10 mouse cellular contexts compared by ENCODE assay signal in genomic region chrX:36987851-36988250, GRCm38 (mm10). TPM values are rescaled to one million over a fixed set of nuclear protein-coding genes. Genes with fewer than 3 reads are reported as not detected.
A peak's percentile ranks its signal among the peaks of the same experiment; 100 is the strongest.
DNase-seq lines count a peak whose midpoint lies in the region; ATAC-seq and TF ChIP-seq lines count a peak whose summit lies in the region.
"Had no signal": no experiment of that assay in that cellular context is flagged by ENCODE, and none has a peak within 500 bp of the region (broad histone marks: within the 10 kb centered on the region; RNA-seq: fewer than 3 reads in every experiment).

No protein-coding gene starts in this region.

- no peak for TF ChIP-seq CTCF in intestine, postnatal 0 days (IDR thresholded peaks at IDR 0.05; ENCODE audit: low read depth)
- TF ChIP-seq CTCF in cortical plate, adult 2 months (IDR thresholded peaks at IDR 0.05; ENCODE audit: extremely low read depth, insufficient read depth, low read length) = no peak

- no peak for TF ChIP-seq POLR2A in cortical plate, adult 2 months (IDR thresholded peaks at IDR 0.05; ENCODE audit: extremely low read depth, insufficient read depth, low read length)

- no peak for ATAC-seq in intestine, embryonic 14.5 days (replicated peaks; ENCODE audit: low FRiP score, low TSS enrichment, low read depth)
- no peak for ATAC-seq in intestine, postnatal 0 days
- ATAC-seq in hindbrain, embryonic 14.5 days (ENCODE audit: low FRiP score) = no peak
- ATAC-seq in midbrain, embryonic 15.5 days (replicated peaks) = no peak

- no peaks in the 10 kb centered on the region for H3K27me3 ChIP-seq in intestine, embryonic 14.5 days (replicated peaks; ENCODE audit: control insufficient read depth, insufficient read depth, low read length)
- H3K27me3 ChIP-seq in intestine, postnatal 0 days (replicated peaks; ENCODE audit: control insufficient read depth, insufficient read depth, low read length) = no peaks in the 10 kb centered on the region
- H3K27me3 ChIP-seq in hindbrain, embryonic 14.5 days (ENCODE audit: control insufficient read depth, insufficient read depth, low read length) = no peaks in the 10 kb centered on the region
- no peaks in the 10 kb centered on the region for H3K27me3 ChIP-seq in midbrain, embryonic 15.5 days (replicated peaks)

- H3K36me3 ChIP-seq in intestine, embryonic 14.5 days (ENCODE audit: control insufficient read depth, insufficient read depth, low read length) = no peaks in the 10 kb centered on the region
- H3K36me3 ChIP-seq in intestine, postnatal 0 days (ENCODE audit: control insufficient read depth, insufficient read depth) = no peaks in the 10 kb centered on the region
- H3K36me3 ChIP-seq in hindbrain, embryonic 14.5 days (replicated peaks; ENCODE audit: control insufficient read depth, insufficient read depth) = no peaks in the 10 kb centered on the region
- no peaks in the 10 kb centered on the region for H3K36me3 ChIP-seq in midbrain, embryonic 15.5 days (replicated peaks)

- WGBS in intestine, embryonic 14.5 days = 54% methylated on average over 4 of the region's 4 CpGs
- WGBS in intestine, postnatal 0 days = 64% methylated on average over 4 of the region's 4 CpGs
- 60% methylated on average over 4 of the region's 4 CpGs for WGBS in hindbrain, embryonic 14.5 days
- WGBS in midbrain, embryonic 15.5 days = 62% methylated on average over 4 of the region's 4 CpGs

- peak overlapping the region; percentile 51; the same call in 1 of the 2 replicates for H3K4me3 ChIP-seq in intestine, embryonic 14.5 days (ENCODE audit: low read depth, low read length)
- H3K4me3 ChIP-seq in intestine, postnatal 0 days (ENCODE audit: low read depth, low read length) = no peak overlapping the region
- H3K4me3 ChIP-seq in cortical plate, adult 2 months (ENCODE audit: insufficient read depth, low read length) = peak overlapping the region; percentile 99
- H3K4me3 ChIP-seq in hindbrain, embryonic 14.5 days (replicated peaks; ENCODE audit: low read length) = peak overlapping the region; percentile 65
- H3K4me3 ChIP-seq in midbrain, embryonic 15.5 days = peak overlapping the region; percentile 69

- no peaks in the 10 kb centered on the region for H3K9me3 ChIP-seq in intestine, embryonic 14.5 days (ENCODE audit: control insufficient read depth, low read length)
- no peaks in the 10 kb centered on the region for H3K9me3 ChIP-seq in intestine, postnatal 0 days (ENCODE audit: control insufficient read depth)
- no peaks in the 10 kb centered on the region for H3K9me3 ChIP-seq in hindbrain, embryonic 14.5 days (ENCODE audit: control insufficient read depth, low read length)
- H3K9me3 ChIP-seq in midbrain, embryonic 15.5 days = no peaks in the 10 kb centered on the region

- H3K4me1 ChIP-seq in intestine, embryonic 14.5 days (replicated peaks; ENCODE audit: control insufficient read depth, insufficient read depth, low read length) = no peaks in the 10 kb centered on the region
- no peaks in the 10 kb centered on the region for H3K4me1 ChIP-seq in intestine, postnatal 0 days (replicated peaks; ENCODE audit: control insufficient read depth, insufficient read depth, low read length)
- peaks cover 4% of the 10 kb centered on the region; the same call in 1 of the 2 replicates for H3K4me1 ChIP-seq in cortical plate, adult 2 months (ENCODE audit: control insufficient read depth, insufficient read depth, low read length)
- H3K4me1 ChIP-seq in hindbrain, embryonic 14.5 days (replicated peaks; ENCODE audit: control insufficient read depth, insufficient read depth, low read length) = peaks cover 5% of the 10 kb centered on the region
- H3K4me1 ChIP-seq in midbrain, embryonic 15.5 days = peaks cover 26% of the 10 kb centered on the region

- H3K9ac ChIP-seq in intestine, embryonic 14.5 days (ENCODE audit: low read length) = no peak overlapping the region
- no peak overlapping the region for H3K9ac ChIP-seq in intestine, postnatal 0 days (ENCODE audit: low read depth, low read length)
- peak overlapping the region; percentile 75 for H3K9ac ChIP-seq in hindbrain, embryonic 14.5 days
- no peak overlapping the region for H3K9ac ChIP-seq in midbrain, embryonic 15.5 days

- peak overlapping the region; percentile 61 for H3K4me2 ChIP-seq in intestine, embryonic 14.5 days (ENCODE audit: low read length)
- H3K4me2 ChIP-seq in intestine, postnatal 0 days (replicated peaks; ENCODE audit: low read depth) = no peak overlapping the region
- H3K4me2 ChIP-seq in hindbrain, embryonic 14.5 days (replicated peaks) = peak overlapping the region; percentile 57
- H3K4me2 ChIP-seq in midbrain, embryonic 15.5 days = peak overlapping the region; percentile 57

- no peak overlapping the region for H3K27ac ChIP-seq in intestine, embryonic 14.5 days (ENCODE audit: low read depth)
- no peak overlapping the region for H3K27ac ChIP-seq in intestine, postnatal 0 days (ENCODE audit: low read depth, low read length)
- no peak overlapping the region for H3K27ac ChIP-seq in cortical plate, adult 2 months (ENCODE audit: insufficient read depth, low read length)
- H3K27ac ChIP-seq in hindbrain, embryonic 14.5 days = no peak overlapping the region
- H3K27ac ChIP-seq in midbrain, embryonic 15.5 days = no peak overlapping the region

- DNase-seq in intestine, embryonic 14.5 days (ENCODE audit: low spot score) = no peak
- no peak for DNase-seq in hindbrain, embryonic 14.5 days (ENCODE audit: low spot score)
- no peak for DNase-seq in cerebellum, postnatal 36 days
- DNase-seq in right cerebral cortex, adult 2 months (ENCODE audit: low spot score in 2 of 2) = no peak
- no peak for DNase-seq in heart, adult 8-10 months (ENCODE audit: low spot score)
- DNase-seq: lung, postnatal 4 days; spleen, adult 18-20 months had no signal

RNA-seq across cellular contexts. Expression of gene Sept6, which starts 3.7 kb away (rescaled TPM):
- polyA plus RNA-seq in intestine, embryonic 14.5 days (2014; fragmentation: Nextera tagmentation; extraction: Ambion mirVana) = 19.9 and 21.3 TPM in 2 replicates
- 5.7 and 6.6 TPM in 2 replicates for polyA plus RNA-seq in intestine, postnatal 0 days (2015; fragmentation: Nextera tagmentation; extraction: Ambion mirVana)
- 58.4 and 60.1 TPM in 2 replicates for polyA plus RNA-seq in cortical plate, adult 2 months (2012; rRNA removed)
- polyA plus RNA-seq in hindbrain, embryonic 14.5 days (2014; fragmentation: Nextera tagmentation; extraction: Ambion mirVana) = 70.7 and 76.1 TPM in 2 replicates
- polyA plus RNA-seq in midbrain, embryonic 15.5 days (2015; fragmentation: Nextera tagmentation; extraction: Ambion mirVana) = 76.1 and 77.6 TPM in 2 replicates
- total RNA-seq in heart, adult 8-10 months (2022) = 1 to 10 TPM; 2.4 to 6.1 (median 3.7) TPM
